Mouse (Mus musculus) lung, postnatal 10 days (tissue): ENCODE measurements around the gene Cyb5b.

Experiments used
- DNase-seq: peaks from one replicate; pipeline ENCODE4 v3.0.0; 2021

Cyb5b gene

GRCm38 (mm10) chr8:107233718-107234117, 83.3 kb downstream of the Cyb5b start:
- DNase-seq: no peak
